In genomic region chr5:66922582-66922981, GRCm38 (mm10) we compare ENCODE assay signal across 11 mouse cellular contexts.
DNase-seq lines count a peak whose midpoint lies in the region; ATAC-seq and TF ChIP-seq lines count a peak whose summit lies in the region.
"Had no signal": no experiment of that assay in that cellular context is flagged by ENCODE, and none has a peak within 500 bp of the region (broad histone marks: within the 10 kb centered on the region; RNA-seq: fewer than 3 reads in every experiment).

No protein-coding gene starts in this region.

- no peak for TF ChIP-seq CTCF in hindbrain, postnatal 0 days (IDR thresholded peaks at IDR 0.05; ENCODE audit: low read depth)

- H3K36me3 ChIP-seq in hindbrain, postnatal 0 days (ENCODE audit: insufficient read depth, low read length), result no peaks in the 10 kb centered on the region
- no peaks in the 10 kb centered on the region for H3K36me3 ChIP-seq in hindbrain, embryonic 16.5 days (ENCODE audit: control insufficient read depth, insufficient read depth, low read length)
- no peaks in the 10 kb centered on the region for H3K36me3 ChIP-seq in midbrain, embryonic 16.5 days (ENCODE audit: control insufficient read depth, insufficient read depth, low read length)

- H3K4me2 ChIP-seq in hindbrain, postnatal 0 days (ENCODE audit: low read depth, low read length), result no peak overlapping the region
- no peak overlapping the region for H3K4me2 ChIP-seq in hindbrain, embryonic 16.5 days (ENCODE audit: low read length)
- no peak overlapping the region for H3K4me2 ChIP-seq in midbrain, embryonic 16.5 days (ENCODE audit: low read length)

- 0 out of 2 replicates have a peak overlapping the region, but pooled peaks have one; percentile 26 for H3K27ac ChIP-seq in hindbrain, postnatal 0 days
- H3K27ac ChIP-seq in hindbrain, embryonic 16.5 days (ENCODE audit: low read depth, low read length), result no peak overlapping the region
- H3K27ac ChIP-seq in midbrain, embryonic 16.5 days (ENCODE audit: low read length), result no peak overlapping the region

- WGBS in hindbrain, postnatal 0 days, result 61% methylated on average over 5 of the region's 5 CpGs
- WGBS in hindbrain, embryonic 16.5 days, result 66% methylated on average over 5 of the region's 5 CpGs
- WGBS in midbrain, embryonic 16.5 days, result 78% methylated on average over 5 of the region's 5 CpGs

- no peak for DNase-seq in hindbrain, postnatal 0 days (ENCODE audit: low spot score)
- DNase-seq in adrenal gland, postnatal 10 days, result peak; percentile 32
- DNase-seq in cerebellum, adult 9-10 months, result peak; percentile 55
- DNase-seq in kidney, postnatal 14 days, result peak; percentile 54
- DNase-seq in frontal cortex, postnatal 10 days (ENCODE audit: low spot score in 2 of 2), result no peak
- DNase-seq in embryo, embryonic 10 days (ENCODE audit: low spot score), result no peak
- DNase-seq: heart, adult 18-20 months; heart, postnatal 4 days had no signal

- H3K4me3 ChIP-seq in hindbrain, postnatal 0 days (ENCODE audit: low read length), result no peak overlapping the region
- H3K4me3 ChIP-seq in hindbrain, embryonic 16.5 days (ENCODE audit: low read length), result no peak overlapping the region
- no peak overlapping the region for H3K4me3 ChIP-seq in midbrain, embryonic 16.5 days (ENCODE audit: low read depth, low read length)
- H3K4me3 ChIP-seq: myocyte had no signal

- peaks cover 1% of the 10 kb centered on the region; the same call in 1 of the 2 replicates for H3K4me1 ChIP-seq in hindbrain, postnatal 0 days (ENCODE audit: insufficient read depth, low read length)
- peaks cover 8% of the 10 kb centered on the region; the same call in 1 of the 2 replicates for H3K4me1 ChIP-seq in hindbrain, embryonic 16.5 days (ENCODE audit: control insufficient read depth, insufficient read depth, low read depth, low read length)
- H3K4me1 ChIP-seq in midbrain, embryonic 16.5 days (ENCODE audit: control insufficient read depth, insufficient read depth, low read length), result peaks cover 9% of the 10 kb centered on the region

- no peaks in the 10 kb centered on the region for H3K9me3 ChIP-seq in hindbrain, postnatal 0 days (ENCODE audit: low read length)
- no peaks in the 10 kb centered on the region for H3K9me3 ChIP-seq in hindbrain, embryonic 16.5 days (ENCODE audit: control insufficient read depth, low read length)
- no peaks in the 10 kb centered on the region for H3K9me3 ChIP-seq in midbrain, embryonic 16.5 days (replicated peaks; ENCODE audit: control insufficient read depth, low read length, poor library complexity, severe bottlenecking)

- ATAC-seq in hindbrain, postnatal 0 days, result peak; percentile 31; the same call in 1 of the 2 replicates
- no peak for ATAC-seq in hindbrain, embryonic 16.5 days
- ATAC-seq in midbrain, embryonic 16.5 days, result no peak

- H3K27me3 ChIP-seq in hindbrain, postnatal 0 days (ENCODE audit: insufficient read depth, low read length), result no peaks in the 10 kb centered on the region
- no peaks in the 10 kb centered on the region for H3K27me3 ChIP-seq in hindbrain, embryonic 16.5 days (replicated peaks; ENCODE audit: control insufficient read depth, insufficient read depth, low read length)
- no peaks in the 10 kb centered on the region for H3K27me3 ChIP-seq in midbrain, embryonic 16.5 days (ENCODE audit: control insufficient read depth, insufficient read depth, low read depth, low read length)

- H3K9ac ChIP-seq in hindbrain, postnatal 0 days (replicated peaks; ENCODE audit: low read length), result no peak overlapping the region
- no peak overlapping the region for H3K9ac ChIP-seq in hindbrain, embryonic 16.5 days (ENCODE audit: low read depth, low read length)
- no peak overlapping the region for H3K9ac ChIP-seq in midbrain, embryonic 16.5 days (ENCODE audit: low read depth, low read length)

Comparison
In these comparisons a context has a peak if more than half of its experiments do, and no peak if none do; other contexts are left out.
1. DNase-seq: peak in adrenal gland, postnatal 10 days (single experiment), cerebellum, adult 9-10 months (single experiment) and kidney, postnatal 14 days (single experiment); none in hindbrain, postnatal 0 days (single experiment), frontal cortex, postnatal 10 days (0 of 2) and embryo, embryonic 10 days (single experiment).